Mouse (Mus musculus) B cell, adult 67 days (primary cell): ENCODE data around the gene Tpm4. TPM values are rescaled to one million over a fixed set of nuclear protein-coding genes. Genes with fewer than 3 reads are reported as not detected.

Source experiments
- total RNA-seq, 2 experiments: library from RNA; stranded (reverse); gene quantifications; 4 replicates each; pipeline ENCODE4 v1.2.4; 2023

Tpm4 gene
- total RNA-seq = 100 to 1,000 TPM; 241 to 290 TPM

GRCm38 (mm10) chr8:72134756-72135445 is at the start of gene Tpm4:
Gene Tpm4 (plus strand): TSS chr8:72134975.

GRCm38 (mm10) chr8:72106740-72107139 is 28.0 kb upstream of the Tpm4 start, which contains the start of gene Olfr374:
Gene Olfr374 (plus strand): TSS chr8:72107040.

GRCm38 (mm10) chr8:72160707-72161697 is 26.2 kb downstream of the Tpm4 start, which contains the start of gene Rab8a:
Gene Rab8a (plus strand): TSS chr8:72161200.

GRCm38 (mm10) chr8:72189417-72190214 is 54.8 kb downstream of the Tpm4 start, which contains the start of gene Hsh2d:
Gene Hsh2d (plus strand): TSS chr8:72189638.

Other genes starting within 250 kb of the Tpm4 start
- 10 to 100 TPM in 1 of 2 experiments, 1 to 10 TPM in 1; 9.3 to 15.1 TPM for gene Zfp882, start 226.4 kb upstream of the Tpm4 start, total RNA-seq
- 10 to 100 TPM; 17.0 to 24.0 TPM for gene Zfp617, start 226.3 kb upstream of the Tpm4 start, total RNA-seq
- 10 to 100 TPM; 32.9 to 37.5 TPM for gene Zfp961, start 183.9 kb upstream of the Tpm4 start, total RNA-seq
- 100 to 1,000 TPM; 194 to 214 TPM for gene Cyp4f18, start 125.3 kb upstream of the Tpm4 start, total RNA-seq
- not detected for gene Olfr372, start 93.8 kb upstream of the Tpm4 start, total RNA-seq
- gene Olfr373, start 51.8 kb upstream of the Tpm4 start, total RNA-seq = not detected
- gene Olfr374, start 27.9 kb upstream of the Tpm4 start, total RNA-seq = under 1 TPM; 0.09 to 0.27 TPM
- 100 to 1,000 TPM; 152 to 153 TPM for gene Rab8a, start 26.2 kb downstream of the Tpm4 start, total RNA-seq
- 10 to 100 TPM; 28.4 to 44.0 TPM for gene Hsh2d, start 54.7 kb downstream of the Tpm4 start, total RNA-seq
- gene Cib3, start 77.9 kb downstream of the Tpm4 start, total RNA-seq = not detected
- gene Gm11034, start 78.7 kb downstream of the Tpm4 start, total RNA-seq = not detected
- 10 to 100 TPM; 69.0 to 86.6 TPM for gene Fam32a, start 84.8 kb downstream of the Tpm4 start, total RNA-seq
- gene Ap1m1, start 105.0 kb downstream of the Tpm4 start, total RNA-seq = 100 to 1,000 TPM; 204 to 217 TPM
- 10 to 100 TPM; 15.6 to 16.1 TPM for gene Gm10282, start 170.3 kb downstream of the Tpm4 start, total RNA-seq
- gene Klf2, start 184.1 kb downstream of the Tpm4 start, total RNA-seq = 1,000 to 10,000 TPM; 1,584 to 2,812 TPM